Mouse (Mus musculus): ENCODE data around the gene Cept1.

DNA sequence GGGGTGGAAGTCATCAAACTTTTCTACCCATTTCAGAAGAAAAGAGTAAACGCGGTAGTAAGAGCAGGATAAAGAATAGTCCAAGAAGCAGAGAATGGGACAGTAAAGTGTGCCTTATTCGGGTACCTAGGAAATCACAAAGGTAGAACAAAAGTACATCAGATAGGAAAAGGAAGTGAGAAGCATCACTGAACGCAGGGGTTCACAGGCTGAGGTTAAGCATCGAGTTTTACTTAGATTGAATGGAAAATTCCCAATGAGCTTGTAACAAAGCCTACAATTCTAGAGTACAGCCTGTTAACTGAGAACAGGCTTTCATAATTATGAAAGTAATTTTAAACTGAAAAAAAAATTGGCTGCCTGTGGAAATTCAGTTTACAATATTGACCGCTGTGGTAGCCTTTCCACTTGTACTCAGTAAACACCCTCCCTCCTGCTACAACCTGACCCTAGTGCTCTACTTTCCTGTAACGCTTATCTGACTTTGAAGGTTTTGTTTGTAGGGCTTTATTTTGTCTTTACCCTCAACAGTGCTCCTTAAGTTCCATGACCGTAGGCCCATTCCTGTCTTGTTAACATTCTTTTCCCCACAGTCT, 2.8 kb downstream of the Cept1 start:
- TF ChIP-seq POLR2A (IDR thresholded peaks at IDR 0.05; ENCODE audit: insufficient read length, low read depth) (no peak), E2F4 (IDR thresholded peaks at IDR 0.05; ENCODE audit: insufficient read depth) (no peak), MYOG (IDR thresholded peaks at IDR 0.05; ENCODE audit: control insufficient read depth in 1 of 3, insufficient read depth in 1 of 3, insufficient read length in 2 of 3, low read depth in 2 of 3) (no peak), TCF12 (IDR thresholded peaks at IDR 0.05; ENCODE audit: insufficient read depth, poor library complexity, severe bottlenecking) (no peak), SRF (IDR thresholded peaks at IDR 0.05; ENCODE audit: control insufficient read depth, insufficient read length, low read depth) (no peak), POLR2AphosphoS2 (IDR thresholded peaks at IDR 0.05; ENCODE audit: insufficient read length, low read depth) (no peak)
